Mouse (Mus musculus) MEL (cell line): ENCODE data around the gene Lsm6. TPM values are rescaled to one million over a fixed set of nuclear protein-coding genes. Genes with fewer than 3 reads are reported as not detected.

Experiments
- DNase-seq: peaks from one replicate; pipeline ENCODE4 v3.0.0; 2011; ENCODE audit warnings: low read depth, low spot score
- H3K27ac ChIP-seq: 2 replicates; pipeline ENCODE4 v1.5.1; 2012; ENCODE audit warnings: low read depth, mild to moderate bottlenecking, control low read depth, low read length, moderate library complexity; ENCODE audit not compliant: control insufficient read depth
- H3K27me3 ChIP-seq, 2 experiments: fragments of 150-350 bp in 1 of 2; sonication (generic) in 1 of 2; 2 replicates each; pipeline ENCODE4 v1.6.1; 2012; ENCODE audit warnings: low read length in 2 of 2, mild to moderate bottlenecking in 2 of 2, improper control_type of control experiment in 1 of 2, moderate library complexity in 1 of 2; ENCODE audit not compliant: insufficient read depth in 2 of 2, control insufficient read depth in 1 of 2
- H3K36me3 ChIP-seq, 2 experiments: 2 replicates each; pipeline ENCODE4 v1.6.1; 2012 to 2014; ENCODE audit warnings: low read length in 2 of 2, improper control_type of control experiment in 1 of 2, inconsistent platforms in 1 of 2, mild to moderate bottlenecking in 1 of 2; ENCODE audit not compliant: insufficient read depth in 2 of 2, control insufficient read depth in 1 of 2
- H3K4me1 ChIP-seq, 2 experiments: fragments of 150-350 bp in 1 of 2; sonication (generic) in 1 of 2; 2 replicates each; pipeline ENCODE4 v1.6.1; 2012; ENCODE audit warnings: low read length in 2 of 2, improper control_type of control experiment in 1 of 2, mild to moderate bottlenecking in 1 of 2; ENCODE audit not compliant: insufficient read depth in 2 of 2, control insufficient read depth in 1 of 2
- H3K4me3 ChIP-seq, 2 experiments: fragments of 150-350 bp in 1 of 2; sonication (generic) in 1 of 2; 2 replicates each; pipeline ENCODE4 v1.5.1; 2012; ENCODE audit warnings: low read depth in 2 of 2, low read length in 2 of 2, mild to moderate bottlenecking in 2 of 2, moderate library complexity in 2 of 2, control low read depth in 1 of 2, improper control_type of control experiment in 1 of 2; ENCODE audit not compliant: control insufficient read depth in 1 of 2, insufficient read depth in 1 of 2
- H3K79me2 ChIP-seq: 2 replicates; pipeline ENCODE4 v1.6.1; 2012; ENCODE audit warnings: mild to moderate bottlenecking, low read length, moderate library complexity; ENCODE audit not compliant: control insufficient read depth, poor library complexity, insufficient read depth
- H3K9ac ChIP-seq: 2 replicates; pipeline ENCODE4 v1.6.1; 2012; ENCODE audit warnings: low read depth, mild to moderate bottlenecking, control low read depth, low read length, moderate library complexity; ENCODE audit not compliant: control insufficient read depth, poor library complexity, severe bottlenecking
- H3K9me3 ChIP-seq: fragments of 150-350 bp; sonication (generic); replicated peaks from 2 replicates; pipeline ENCODE4 v1.6.1; 2012; ENCODE audit warnings: mild to moderate bottlenecking, low read length, improper control_type of control experiment, moderate library complexity; ENCODE audit not compliant: insufficient read depth
- CHD1 ChIP-seq: IDR thresholded peaks from 2 replicates; pipeline ENCODE4 v1.6.1; 2012; ENCODE audit warnings: low read depth, mild to moderate bottlenecking, inconsistent platforms, low read length, improper control_type of control experiment
- CTCF ChIP-seq, 3 experiments: IDR thresholded peaks in 2 of 3; conservative IDR thresholded peaks in 1 of 3; 2 replicates each; pipeline ENCODE4 v1.5.1; 2011 to 2012; ENCODE audit warnings: low read length in 3 of 3, low read depth in 2 of 3, mild to moderate bottlenecking in 2 of 3, improper control_type of control experiment in 1 of 3, inconsistent platforms in 1 of 3, mixed read lengths in 1 of 3, moderate library complexity in 1 of 3; ENCODE audit not compliant: control insufficient read depth in 1 of 3, insufficient read depth in 1 of 3, poor library complexity in 1 of 3, severe bottlenecking in 1 of 3
- E2F4 ChIP-seq: IDR thresholded peaks from 2 replicates; pipeline ENCODE4 v1.6.1; 2011; ENCODE audit warnings: low read depth, low read length, improper control_type of control experiment, borderline replicate concordance
- ELF1 ChIP-seq: IDR thresholded peaks from 2 replicates; pipeline ENCODE4 v1.6.1; 2014; ENCODE audit warnings: low read depth, mild to moderate bottlenecking, inconsistent platforms, low read length, improper control_type of control experiment, moderate library complexity
- EP300 ChIP-seq, 2 experiments: IDR thresholded peaks; 2 replicates each; pipeline ENCODE4 v1.6.1; 2011; ENCODE audit warnings: improper control_type of control experiment in 2 of 2, low read length in 2 of 2, low read depth in 1 of 2, mild to moderate bottlenecking in 1 of 2
- ETS1 ChIP-seq: IDR thresholded peaks from 2 replicates; pipeline ENCODE4 v1.6.1; 2012; ENCODE audit warnings: low read depth, mild to moderate bottlenecking, inconsistent platforms, low read length, improper control_type of control experiment, moderate library complexity
- GABPA ChIP-seq: IDR thresholded peaks from 2 replicates; pipeline ENCODE4 v1.6.1; 2012; ENCODE audit warnings: low read depth, mild to moderate bottlenecking, inconsistent platforms, low read length, improper control_type of control experiment, moderate library complexity
- GATA1 ChIP-seq: IDR thresholded peaks from 2 replicates; pipeline ENCODE4 v1.6.1; 2011; ENCODE audit warnings: low read depth, low read length, improper control_type of control experiment
- HCFC1 ChIP-seq: IDR thresholded peaks from 2 replicates; pipeline ENCODE4 v1.6.1; 2012; ENCODE audit warnings: low read depth, mild to moderate bottlenecking, inconsistent platforms, low read length, improper control_type of control experiment, moderate library complexity
- KAT2A ChIP-seq: conservative IDR thresholded peaks from 2 replicates; pipeline ENCODE4 v1.6.1; 2012; ENCODE audit warnings: low read depth, low read length, improper control_type of control experiment, inconsistent platforms
- MAFK ChIP-seq: IDR thresholded peaks from 2 replicates; pipeline ENCODE4 v1.6.1; 2011; ENCODE audit warnings: low read depth, mild to moderate bottlenecking, low read length, improper control_type of control experiment, borderline replicate concordance
- MAX ChIP-seq: IDR thresholded peaks from 2 replicates; pipeline ENCODE4 v1.6.1; 2011; ENCODE audit warnings: low read length, improper control_type of control experiment
- MAZ ChIP-seq: IDR thresholded peaks from 2 replicates; pipeline ENCODE4 v1.6.1; 2012; ENCODE audit warnings: low read depth, mild to moderate bottlenecking, inconsistent platforms, low read length, improper control_type of control experiment
- MEF2A ChIP-seq: IDR thresholded peaks from 2 replicates; pipeline ENCODE4 v1.6.1; 2014; ENCODE audit warnings: low read depth, mild to moderate bottlenecking, inconsistent platforms, low read length, improper control_type of control experiment; ENCODE audit not compliant: poor library complexity, insufficient replicate concordance, severe bottlenecking; ENCODE audit errors: extremely low read depth
- MYC ChIP-seq: IDR thresholded peaks from 2 replicates; pipeline ENCODE4 v1.6.1; 2011; ENCODE audit warnings: low read depth, mild to moderate bottlenecking, low read length, improper control_type of control experiment, moderate library complexity
- NELFE ChIP-seq: IDR thresholded peaks from 2 replicates; pipeline ENCODE4 v1.6.1; 2011; ENCODE audit warnings: low read depth, low read length, improper control_type of control experiment
- POLR2A ChIP-seq, 2 experiments: IDR thresholded peaks; 2 replicates each; pipeline ENCODE4 v1.6.1; 2011 to 2012; ENCODE audit warnings: low read length in 2 of 2, mild to moderate bottlenecking in 2 of 2, control low read depth in 1 of 2, improper control_type of control experiment in 1 of 2, low read depth in 1 of 2, moderate library complexity in 1 of 2; ENCODE audit not compliant: control insufficient read depth in 1 of 2, insufficient read depth in 1 of 2, poor library complexity in 1 of 2
- POLR2AphosphoS2 ChIP-seq: IDR thresholded peaks from 2 replicates; pipeline ENCODE4 v1.6.1; 2011; ENCODE audit warnings: low read length, improper control_type of control experiment
- RAD21 ChIP-seq: IDR thresholded peaks from 2 replicates; pipeline ENCODE4 v1.6.1; 2011; ENCODE audit warnings: mild to moderate bottlenecking, low read depth, low read length, improper control_type of control experiment
- RCOR1 ChIP-seq: IDR thresholded peaks from 2 replicates; pipeline ENCODE4 v1.6.1; 2012; ENCODE audit warnings: low read depth, mild to moderate bottlenecking, inconsistent platforms, low read length, improper control_type of control experiment
- SIN3A ChIP-seq: IDR thresholded peaks from 2 replicates; pipeline ENCODE4 v1.6.1; 2012; ENCODE audit warnings: low read length, improper control_type of control experiment, inconsistent platforms
- SMC3 ChIP-seq: IDR thresholded peaks from 2 replicates; pipeline ENCODE4 v1.6.1; 2011; ENCODE audit warnings: low read depth, low read length, improper control_type of control experiment
- TAL1 ChIP-seq: IDR thresholded peaks from 2 replicates; pipeline ENCODE4 v1.6.1; 2012; ENCODE audit warnings: mild to moderate bottlenecking, inconsistent platforms, low read length, moderate library complexity, mixed read lengths
- TBP ChIP-seq: IDR thresholded peaks from 2 replicates; pipeline ENCODE4 v1.8.0; 2011; ENCODE audit warnings: low read depth, low read length, improper control_type of control experiment
- TCF12 ChIP-seq: IDR thresholded peaks from 2 replicates; pipeline ENCODE4 v1.6.1; 2014; ENCODE audit warnings: low read depth, mild to moderate bottlenecking, inconsistent platforms, low read length, improper control_type of control experiment, moderate library complexity
- UBTF ChIP-seq: IDR thresholded peaks from 2 replicates; pipeline ENCODE4 v1.6.1; 2012; ENCODE audit warnings: low read depth, mild to moderate bottlenecking, inconsistent platforms, low read length, improper control_type of control experiment, moderate library complexity, borderline replicate concordance; ENCODE audit not compliant: insufficient read depth
- USF1 ChIP-seq: IDR thresholded peaks from 2 replicates; pipeline ENCODE4 v1.6.1; 2014; ENCODE audit warnings: low read depth, mild to moderate bottlenecking, inconsistent platforms, low read length, improper control_type of control experiment, moderate library complexity
- ZC3H11A ChIP-seq: IDR thresholded peaks from 2 replicates; pipeline ENCODE4 v1.6.1; 2012; ENCODE audit warnings: low read depth, mild to moderate bottlenecking, inconsistent platforms, low read length, improper control_type of control experiment
- ZMIZ1 ChIP-seq: IDR thresholded peaks from 2 replicates; pipeline ENCODE4 v1.6.1; 2012; ENCODE audit warnings: low read depth, mild to moderate bottlenecking, inconsistent platforms, low read length, improper control_type of control experiment, moderate library complexity
- ZNF384 ChIP-seq: IDR thresholded peaks from 2 replicates; pipeline ENCODE4 v1.6.1; 2012; ENCODE audit warnings: low read depth, mild to moderate bottlenecking, inconsistent platforms, low read length, improper control_type of control experiment
- polyA plus RNA-seq, 2 experiments: library from polyadenylated mRNA; stranded (reverse) in 1 of 2; unstranded in 1 of 2; fragments of >175 nt in 1 of 2; fragments of >200 nt in 1 of 2; gene quantifications; 2 replicates each; pipeline versions ENCODE4 v1.2.1 to v1.2.4; 2012; ENCODE audit warnings: low replicate concordance in 2 of 2, low read depth in 1 of 2; ENCODE audit not compliant: insufficient read length in 2 of 2, insufficient read depth in 1 of 2, missing spikeins in 1 of 2
- total RNA-seq: library from RNA; depleted of rRNA; stranded (reverse); fragments of 300-350 nt; gene quantifications from 2 replicates; pipeline ENCODE4 v1.2.3, GENCODE M21; 2012

The Lsm6 gene
- total and polyA plus RNA-seq, 3 experiments, result 109 to 172 TPM; not detected in 1

DNA sequence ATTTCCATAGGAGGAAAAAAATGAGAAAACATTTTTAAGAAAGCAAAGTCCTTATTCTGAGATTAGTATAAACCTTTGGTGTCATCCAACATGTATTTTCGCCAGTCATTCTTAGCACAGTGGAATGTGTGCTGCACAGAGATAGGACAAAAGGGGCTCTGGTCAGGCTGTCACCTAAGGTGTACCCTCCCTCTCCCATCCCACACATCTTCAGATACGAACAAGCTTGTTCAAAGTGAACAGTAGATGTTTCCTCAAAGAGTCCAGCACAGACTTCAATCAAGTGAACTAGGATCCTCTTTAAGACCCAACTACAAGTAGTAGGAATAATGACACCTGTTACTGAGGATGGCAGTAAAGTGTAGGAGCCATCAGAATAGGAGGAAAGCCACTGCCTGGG lies 12.1 kb downstream of the Lsm6 start:
- H3K27me3 ChIP-seq, result no peaks in the 10 kb centered on the region
- H3K9ac ChIP-seq, result no peak overlapping the region
- peaks cover 6 to 14% of the 10 kb centered on the region in 2 experiments for H3K36me3 ChIP-seq
- TF ChIP-seq TAL1 (no peak), CTCF (IDR thresholded peaks at IDR 0.05 in 2 of 3, conservative IDR thresholded peaks at IDR 0.05 in 1 of 3; ENCODE audit: control insufficient read depth in 1 of 3, insufficient read depth in 1 of 3, low read depth in 2 of 3, low read length in 3 of 3, poor library complexity in 1 of 3, severe bottlenecking in 1 of 3) (no peak), MAZ (no peak), E2F4 (no peak), CHD1 (no peak), POLR2A (IDR thresholded peaks at IDR 0.05; ENCODE audit: control insufficient read depth in 1 of 2, insufficient read depth in 1 of 2, low read depth in 1 of 2, low read length in 2 of 2, poor library complexity in 1 of 2) (no peak), HCFC1 (no peak), TBP (no peak), SIN3A (no peak), ZNF384 (no peak), MYC (no peak), ELF1 (no peak), ZMIZ1 (no peak), RAD21 (no peak), EP300 (IDR thresholded peaks at IDR 0.05; ENCODE audit: low read depth in 1 of 2, low read length in 2 of 2) (no peak), USF1 (no peak), GABPA (no peak), MAFK (no peak), TCF12 (no peak)
- H3K79me2 ChIP-seq, result no peaks in the 10 kb centered on the region
- H3K27ac ChIP-seq, result no peak overlapping the region
- DNase-seq, result no peak
- H3K4me1 ChIP-seq, result no peaks in the 10 kb centered on the region
- no peak overlapping the region for H3K4me3 ChIP-seq
- H3K9me3 ChIP-seq, result no peaks in the 10 kb centered on the region

DNA sequence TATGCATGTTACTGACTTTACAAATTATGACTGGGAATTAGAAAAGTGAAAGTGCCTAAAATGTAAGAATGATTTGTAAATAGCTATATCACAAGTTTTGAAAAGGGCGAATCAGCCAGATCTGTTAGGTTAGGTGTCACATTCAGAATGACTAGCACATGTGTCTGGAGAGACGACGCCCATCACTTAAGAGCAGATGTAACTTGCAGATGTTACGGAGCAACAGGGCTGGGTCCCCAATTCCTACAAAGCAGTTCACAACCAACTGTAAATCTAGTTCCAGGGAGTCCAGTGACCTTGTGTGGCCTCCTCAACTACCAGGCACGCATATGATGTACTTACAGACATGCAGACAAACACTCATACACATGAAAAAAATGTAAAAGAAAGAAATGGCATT lies 12.5 kb downstream of the Lsm6 start:
- no peak overlapping the region for H3K9ac ChIP-seq
- H3K4me1 ChIP-seq, result no peaks in the 10 kb centered on the region
- H3K36me3 ChIP-seq, result peaks cover 6 to 14% of the 10 kb centered on the region in 2 experiments
- no peak overlapping the region for H3K27ac ChIP-seq
- DNase-seq, result no peak
- no peaks in the 10 kb centered on the region for H3K9me3 ChIP-seq
- TF ChIP-seq SMC3 (no peak), RCOR1 (no peak), ETS1 (no peak), MAZ (no peak), CTCF (IDR thresholded peaks at IDR 0.05 in 2 of 3, conservative IDR thresholded peaks at IDR 0.05 in 1 of 3; ENCODE audit: control insufficient read depth in 1 of 3, insufficient read depth in 1 of 3, low read depth in 2 of 3, low read length in 3 of 3, poor library complexity in 1 of 3, severe bottlenecking in 1 of 3) (no peak), ZC3H11A (no peak), MYC (no peak), POLR2AphosphoS2 (no peak), MAX (no peak), SIN3A (no peak), E2F4 (no peak), MEF2A (no peak), HCFC1 (no peak), NELFE (no peak), ZNF384 (no peak), KAT2A (no peak), UBTF (no peak), GATA1 (no peak)
- no peak overlapping the region for H3K4me3 ChIP-seq
- no peaks in the 10 kb centered on the region for H3K27me3 ChIP-seq
- H3K79me2 ChIP-seq, result no peaks in the 10 kb centered on the region
